Mouse (Mus musculus) inflammation-experienced regulatory T-cells, adult 16 weeks (primary cell): ENCODE measurements around the gene Gstm3. TPM values are rescaled to one million over a fixed set of nuclear protein-coding genes. Genes with fewer than 3 reads are reported as not detected.

Experiments used
- polyA plus RNA-seq: library from polyadenylated mRNA; unstranded; fragments of 100-300 nt; shearing (Covaris generic); gene quantifications from one replicate; pipeline ENCODE4 v1.2.1, GENCODE M21; 2017

The Gstm3 gene
- polyA plus RNA-seq = not detected

DNA sequence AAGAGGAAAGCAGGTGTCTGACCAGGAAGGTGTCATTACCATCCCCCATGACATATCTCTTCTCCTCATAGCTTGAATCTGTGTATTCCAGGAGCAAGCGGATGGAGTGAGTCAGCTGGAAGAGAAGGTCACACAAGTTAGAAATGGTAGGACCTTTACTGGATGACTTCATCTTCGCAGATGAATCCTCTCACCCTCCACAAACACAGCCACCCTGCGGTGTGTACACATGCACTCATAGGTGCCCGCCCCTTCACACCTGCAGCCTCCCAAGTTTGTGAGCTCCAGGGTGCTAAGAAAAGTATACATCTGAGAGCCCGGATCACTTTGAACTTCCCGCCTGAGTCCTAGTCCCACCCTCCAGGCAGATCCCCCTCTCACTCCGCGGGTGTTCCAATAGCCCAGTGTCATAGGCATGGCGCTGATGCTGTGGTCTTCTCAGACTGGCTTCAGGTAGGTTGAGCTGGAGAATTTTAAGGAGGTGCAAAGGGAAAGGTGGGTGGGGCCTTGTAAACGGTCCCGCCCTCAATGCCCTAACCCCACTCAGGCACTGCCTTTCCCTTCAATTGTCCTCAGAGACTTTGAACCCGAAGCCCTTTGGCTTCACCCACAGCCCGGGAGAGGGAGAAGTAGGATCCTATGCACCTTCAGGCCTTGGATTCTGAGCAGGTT lies at the start of gene Gstm3:
Gene Gstm3 (minus strand): TSS at position 560 of the 672 bp plus-strand sequence.

GRCm38 (mm10) chr3:108017473-108018189 lies 48.5 kb upstream of the Gstm3 start, which contains the start of gene Gstm1:
TSS of gene Gstm1 (minus strand) at chr3:108017973.

GRCm38 (mm10) chr3:107986041-107986562 lies 17.0 kb upstream of the Gstm3 start, which contains the start of gene Gstm2:
TSS of gene Gstm2 (minus strand) at chr3:107986453.

DNA sequence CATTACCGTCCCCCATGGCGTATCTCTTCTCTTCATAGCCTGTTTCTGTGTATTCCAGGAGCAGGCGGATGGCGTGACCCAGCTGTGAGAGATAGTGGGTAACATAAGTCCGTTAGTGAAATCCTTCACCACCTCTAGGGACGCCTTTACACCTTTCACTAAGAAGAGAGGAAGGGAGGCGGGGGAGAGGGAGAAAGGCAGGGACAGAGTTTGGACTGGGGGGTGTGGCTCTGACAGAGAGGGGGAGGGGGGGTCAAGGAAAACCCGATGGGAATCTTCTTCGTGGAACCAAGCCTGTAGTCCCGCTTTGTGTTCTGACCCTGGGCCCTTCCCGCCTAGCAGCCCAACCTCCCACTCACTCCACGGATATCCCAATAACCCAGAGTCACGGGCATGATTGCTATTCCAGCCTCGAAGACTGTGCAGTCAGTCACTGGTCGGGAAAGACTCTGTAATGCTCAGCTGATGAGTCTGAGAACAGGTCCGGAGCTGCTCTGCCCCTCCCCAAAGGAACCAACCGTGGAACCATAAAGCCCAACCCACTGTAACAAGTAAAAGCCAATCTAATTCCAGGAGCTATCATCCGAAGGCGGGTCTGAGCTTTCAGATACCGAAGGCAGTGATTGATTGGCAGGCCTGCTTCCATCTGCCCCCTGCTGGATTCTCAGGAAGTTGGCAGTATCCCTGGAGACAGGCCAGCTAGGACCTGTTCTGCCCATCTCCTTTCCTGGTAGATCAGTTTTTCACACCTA lies 25.7 kb downstream of the Gstm3 start, which contains the start of gene Gstm6:
Gene Gstm6 (minus strand): TSS at position 511 of the 752 bp plus-strand sequence.

GRCm38 (mm10) chr3:107931670-107932069 lies 37.4 kb downstream of the Gstm3 start, which contains the start of gene Gstm7:
TSS of gene Gstm7 (minus strand) at chr3:107931817.

Other genes starting within 250 kb of the Gstm3 start
- gene Csf1, start 208.8 kb downstream of the Gstm3 start, polyA plus RNA-seq = 33.8 TPM
- not detected for gene Eps8l3, start 92.1 kb downstream of the Gstm3 start, polyA plus RNA-seq
- gene Gstm5, start 73.5 kb downstream of the Gstm3 start, polyA plus RNA-seq = 2.5 TPM
- gene Gstm7, start 37.5 kb downstream of the Gstm3 start, polyA plus RNA-seq = 0.78 TPM
- not detected for gene Gstm6, start 25.5 kb downstream of the Gstm3 start, polyA plus RNA-seq
- gene Gstm2, start 17.2 kb upstream of the Gstm3 start, polyA plus RNA-seq = not detected
- 4.3 TPM for gene Gstm1, start 48.7 kb upstream of the Gstm3 start, polyA plus RNA-seq
- 10.0 TPM for gene Gstm4, start 75.6 kb upstream of the Gstm3 start, polyA plus RNA-seq
- 71.3 TPM for gene Ampd2, start 117.4 kb upstream of the Gstm3 start, polyA plus RNA-seq
- gene Gnat2, start 123.5 kb upstream of the Gstm3 start, polyA plus RNA-seq = not detected
- gene Gnai3, start 176.9 kb upstream of the Gstm3 start, polyA plus RNA-seq = 238 TPM
- gene Gpr61, start 185.6 kb upstream of the Gstm3 start, polyA plus RNA-seq = not detected
- 0.33 TPM for gene Amigo1, start 217.1 kb upstream of the Gstm3 start, polyA plus RNA-seq
- 29.4 TPM for gene Cyb561d1, start 231.9 kb upstream of the Gstm3 start, polyA plus RNA-seq
- 9.8 TPM for gene Atxn7l2, start 241.7 kb upstream of the Gstm3 start, polyA plus RNA-seq